Mouse (Mus musculus): Measurements from ENCODE around the gene Alpk1. TPM values are rescaled to one million over a fixed set of nuclear protein-coding genes. Genes with fewer than 3 reads are reported as not detected.

Gene Alpk1
- polyA plus RNA-seq, 1 experiment = 35.4 TPM

DNA sequence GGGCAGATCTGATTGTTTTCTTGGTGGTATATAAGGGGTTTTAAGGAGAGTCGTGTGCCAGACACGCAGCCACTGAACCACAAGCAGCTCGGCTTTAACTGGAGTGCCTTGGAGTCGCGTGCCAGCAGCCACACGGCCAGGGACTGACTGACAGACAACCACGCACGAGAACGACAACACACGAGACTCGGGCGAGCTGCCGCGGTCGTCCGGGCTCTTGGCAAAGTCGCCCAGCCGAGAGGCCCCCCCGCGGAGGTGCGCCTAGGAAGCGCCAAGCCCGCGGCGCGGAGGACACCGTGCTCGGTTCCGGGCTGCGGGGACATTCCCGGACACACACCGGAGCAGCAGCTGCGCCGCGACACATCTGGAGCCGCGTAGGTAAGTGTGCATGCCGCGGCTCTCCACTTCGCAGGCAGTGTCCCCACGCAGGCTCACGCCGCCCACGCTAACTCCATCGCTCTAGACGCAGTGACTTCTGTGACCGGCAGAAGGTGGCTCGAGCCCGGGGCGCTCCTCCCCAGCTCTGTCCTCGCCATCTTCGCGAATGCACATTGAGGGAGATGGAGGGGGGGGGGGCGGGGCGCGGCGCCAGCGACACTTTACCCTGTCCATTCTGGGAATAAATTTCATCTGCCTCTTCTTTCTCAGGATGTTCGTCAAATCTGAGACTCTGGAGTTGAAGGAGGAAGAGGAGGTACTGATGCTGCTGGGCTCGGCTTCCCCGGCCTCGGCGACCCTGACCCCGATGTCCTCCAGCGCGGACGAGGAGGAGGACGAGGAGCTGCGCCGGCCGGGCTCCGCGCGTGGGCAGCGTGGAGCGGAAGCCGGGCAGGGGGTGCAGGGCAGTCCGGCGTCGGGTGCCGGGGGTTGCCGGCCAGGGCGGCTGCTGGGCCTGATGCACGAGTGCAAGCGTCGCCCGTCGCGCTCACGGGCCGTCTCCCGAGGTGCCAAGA lies 147.0 kb downstream of the Alpk1 start, which contains the start of gene Neurog2:
Neurog2 (plus strand) TSS at position 56 of the 953 bp plus-strand sequence.
- no peak for TF ChIP-seq CTCF (IDR thresholded peaks at IDR 0.05; ENCODE audit: low read depth, low read length)
- no peak for TF ChIP-seq POLR2A (IDR thresholded peaks at IDR 0.05; ENCODE audit: borderline replicate concordance, low read depth, low read length)
- H3K4me3 ChIP-seq (ENCODE audit: insufficient read depth, low read length) = peak within 1 kb of the TSS; percentile 58
- H3K27ac ChIP-seq (ENCODE audit: insufficient read depth, low read depth, low read length) = no peak within 1 kb of the TSS
- 0 out of 2 replicates have a peak, but pooled peaks cover 5% of the 10 kb centered on the region for H3K4me1 ChIP-seq (ENCODE audit: control insufficient read depth, insufficient read depth, low read length)

DNA sequence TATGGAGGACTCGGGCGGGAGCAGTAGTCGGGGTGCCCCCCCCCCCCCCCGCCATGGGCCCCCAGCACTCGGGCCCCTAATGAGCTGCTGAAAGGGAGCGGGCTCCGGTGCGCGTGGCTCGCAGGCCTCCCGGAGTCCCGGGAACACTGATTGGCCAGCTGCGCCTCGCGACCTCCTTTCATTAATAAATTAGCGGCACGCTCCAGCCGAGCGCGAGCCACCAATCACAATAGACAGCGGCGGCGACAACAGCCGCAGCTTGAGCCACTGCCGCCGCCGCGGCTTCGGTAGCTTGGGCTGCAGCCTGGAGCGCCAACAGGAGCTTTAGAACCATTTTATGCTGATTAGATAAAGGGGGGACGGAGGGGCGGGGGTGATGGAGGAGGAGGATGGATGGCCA lies 147.8 kb downstream of the Alpk1 start:
- Histone ChIP-seq H3K27ac (ENCODE audit: insufficient read depth, low read depth, low read length) (no peak overlapping the region), H3K4me3 (ENCODE audit: insufficient read depth, low read length) (peak overlapping the region; percentile 58), H3K4me1 (ENCODE audit: control insufficient read depth, insufficient read depth, low read length) (0 out of 2 replicates have a peak, but pooled peaks cover 5% of the 10 kb centered on the region)
- TF ChIP-seq POLR2A (IDR thresholded peaks at IDR 0.05; ENCODE audit: borderline replicate concordance, low read depth, low read length) (no peak), CTCF (IDR thresholded peaks at IDR 0.05; ENCODE audit: low read depth, low read length) (no peak)

DNA sequence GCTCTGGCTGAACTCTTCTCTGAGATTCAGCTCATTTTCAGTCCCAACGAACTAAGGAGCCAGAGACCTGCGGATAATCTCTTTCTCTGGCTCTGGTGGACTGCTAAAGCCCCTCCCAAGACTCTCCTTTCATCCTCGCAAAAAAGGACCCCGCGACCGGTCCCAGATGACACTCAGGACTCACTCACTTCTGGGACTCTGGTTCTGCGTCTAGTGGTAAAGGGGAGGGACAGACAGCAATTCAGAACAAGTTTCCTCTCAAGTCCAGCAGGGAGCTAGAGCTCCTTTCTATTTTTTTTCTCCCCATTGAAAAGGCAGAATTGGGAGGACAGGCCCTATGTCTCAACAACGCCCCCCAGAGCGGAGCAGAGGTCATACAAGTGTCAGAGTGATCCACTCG lies 148.7 kb downstream of the Alpk1 start:
- Histone ChIP-seq H3K4me3 (ENCODE audit: insufficient read depth, low read length) (0 out of 2 replicates have a peak overlapping the region, but pooled peaks have one; percentile 13), H3K4me1 (ENCODE audit: control insufficient read depth, insufficient read depth, low read length) (0 out of 2 replicates have a peak, but pooled peaks cover 5% of the 10 kb centered on the region), H3K27ac (ENCODE audit: insufficient read depth, low read depth, low read length) (no peak overlapping the region)
- TF ChIP-seq CTCF (IDR thresholded peaks at IDR 0.05; ENCODE audit: low read depth, low read length) (no peak; the same call in 1 of the 2 replicates), POLR2A (IDR thresholded peaks at IDR 0.05; ENCODE audit: borderline replicate concordance, low read depth, low read length) (no peak)

DNA sequence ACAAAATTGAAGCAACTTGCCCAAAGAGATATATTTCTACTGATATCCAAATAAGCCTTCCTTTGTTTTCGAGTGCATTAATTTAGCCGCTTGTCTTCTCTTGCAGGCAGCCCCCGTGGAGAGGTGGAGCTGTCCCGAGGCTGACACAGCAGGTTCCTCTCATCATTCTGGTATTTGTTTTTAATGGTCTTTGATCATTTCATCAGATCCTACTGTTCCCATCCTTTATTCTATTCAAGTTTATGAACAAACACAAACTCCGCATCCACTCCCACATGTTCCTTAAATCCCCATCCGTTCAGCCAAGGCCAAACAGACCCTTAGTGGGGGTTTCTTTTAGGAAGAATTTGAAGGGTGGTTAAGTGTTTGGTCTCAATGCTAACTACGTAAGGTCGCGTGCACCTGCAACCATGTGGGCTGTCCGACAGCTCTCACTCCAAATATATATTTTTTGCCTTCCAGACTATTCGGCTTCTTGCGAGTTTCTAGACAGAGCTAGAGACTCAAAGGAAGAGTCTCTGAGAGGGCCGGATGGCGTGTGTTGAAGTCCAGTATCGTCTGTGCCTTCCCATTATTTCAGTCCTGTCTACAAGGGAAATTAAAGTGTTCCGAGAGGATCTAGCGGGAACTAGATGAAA lies 149.5 kb downstream of the Alpk1 start:
- 0 out of 2 replicates have a peak, but pooled peaks cover 5% of the 10 kb centered on the region for H3K4me1 ChIP-seq (ENCODE audit: control insufficient read depth, insufficient read depth, low read length)
- H3K4me3 ChIP-seq (ENCODE audit: insufficient read depth, low read length) = no peak overlapping the region
- no peak overlapping the region for H3K27ac ChIP-seq (ENCODE audit: insufficient read depth, low read depth, low read length)
- TF ChIP-seq CTCF (IDR thresholded peaks at IDR 0.05; ENCODE audit: low read depth, low read length) = no peak
- TF ChIP-seq POLR2A (IDR thresholded peaks at IDR 0.05; ENCODE audit: borderline replicate concordance, low read depth, low read length) = no peak

GRCm38 (mm10) chr3:127630190-127630589 lies 150.1 kb downstream of the Alpk1 start:
- Histone ChIP-seq H3K4me1 (ENCODE audit: control insufficient read depth, insufficient read depth, low read length) (0 out of 2 replicates have a peak, but pooled peaks cover 5% of the 10 kb centered on the region), H3K4me3 (ENCODE audit: insufficient read depth, low read length) (no peak overlapping the region)
- TF ChIP-seq CTCF (IDR thresholded peaks at IDR 0.05; ENCODE audit: low read depth, low read length) = no peak
- TF ChIP-seq POLR2A (IDR thresholded peaks at IDR 0.05; ENCODE audit: borderline replicate concordance, low read depth, low read length) = no peak

DNA sequence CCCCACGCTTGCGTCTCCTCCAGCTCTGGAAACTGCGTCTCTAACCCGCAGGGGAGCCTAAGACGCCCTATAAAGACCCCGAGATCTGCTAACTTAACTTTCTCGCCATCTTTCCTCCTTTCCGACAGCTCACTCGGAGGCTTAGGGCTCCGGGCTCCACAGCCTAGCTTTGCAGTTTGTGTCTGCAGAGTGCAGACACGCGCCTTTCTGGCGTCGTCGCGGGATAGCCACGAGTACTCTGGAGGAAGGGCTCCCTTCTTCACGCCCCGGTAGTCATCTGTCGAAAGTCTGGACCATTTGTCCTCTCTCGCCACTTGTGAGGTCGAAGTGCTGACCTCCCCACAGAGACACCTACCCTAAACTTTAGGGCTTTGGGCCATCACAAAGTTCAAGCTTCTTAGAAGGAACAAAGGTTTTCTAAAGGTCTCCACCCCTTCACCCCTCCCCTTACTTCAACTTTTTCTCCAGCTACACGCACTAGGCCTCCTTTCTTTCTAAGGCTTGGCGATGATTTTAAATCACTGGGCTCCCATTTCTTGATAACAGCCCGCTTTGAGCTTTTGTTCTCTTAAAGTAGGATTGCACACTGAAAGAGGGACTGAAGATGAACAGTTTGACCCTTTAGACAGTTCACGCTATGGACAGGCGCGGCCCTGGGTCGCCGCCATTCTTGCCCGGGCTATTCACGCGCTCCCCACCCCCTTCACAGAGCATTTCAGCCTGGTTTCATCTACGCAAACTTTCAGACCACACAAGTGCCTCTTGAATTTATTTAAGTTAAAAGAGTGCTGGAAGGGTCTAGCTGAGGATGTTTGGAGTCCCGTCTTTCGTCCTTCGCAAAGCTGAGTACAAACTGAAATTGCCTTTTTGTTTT lies 151.8 kb downstream of the Alpk1 start:
- TF ChIP-seq POLR2A (IDR thresholded peaks at IDR 0.05; ENCODE audit: borderline replicate concordance, low read depth, low read length) (no peak), CTCF (IDR thresholded peaks at IDR 0.05; ENCODE audit: low read depth, low read length) (no peak)
- Histone ChIP-seq H3K27ac (ENCODE audit: insufficient read depth, low read depth, low read length) (no peak overlapping the region), H3K4me1 (ENCODE audit: control insufficient read depth, insufficient read depth, low read length) (0 out of 2 replicates have a peak, but pooled peaks cover 5% of the 10 kb centered on the region), H3K4me3 (ENCODE audit: insufficient read depth, low read length) (0 out of 2 replicates have a peak overlapping the region, but pooled peaks have one; percentile 16)

More at GRCm38 (mm10) chr3:127630190-127630589, 150.1 kb downstream of the Alpk1 start:
- no peak overlapping the region for H3K27ac ChIP-seq (ENCODE audit: insufficient read depth, low read depth, low read length)

DNA sequence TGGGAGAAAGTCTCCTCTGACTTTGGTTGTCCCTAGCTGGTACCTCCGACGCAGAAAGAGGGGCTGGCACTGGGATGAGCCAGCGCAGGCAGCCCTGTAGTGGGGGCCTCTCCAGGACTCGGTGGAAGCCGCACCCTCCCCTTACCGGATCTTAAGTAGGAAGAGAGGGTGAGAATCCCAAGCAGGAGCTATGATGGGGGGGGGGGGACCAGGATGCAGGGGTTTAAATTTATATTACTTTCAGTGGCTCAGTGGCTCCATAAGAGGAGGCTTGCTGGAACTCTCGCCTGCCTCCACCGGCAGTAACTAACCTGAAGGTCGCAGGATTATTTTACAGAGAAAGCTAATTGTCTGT lies 152.4 kb downstream of the Alpk1 start:
- 0 out of 2 replicates have a peak, but pooled peaks cover 5% of the 10 kb centered on the region for H3K4me1 ChIP-seq (ENCODE audit: control insufficient read depth, insufficient read depth, low read length)

DNA sequence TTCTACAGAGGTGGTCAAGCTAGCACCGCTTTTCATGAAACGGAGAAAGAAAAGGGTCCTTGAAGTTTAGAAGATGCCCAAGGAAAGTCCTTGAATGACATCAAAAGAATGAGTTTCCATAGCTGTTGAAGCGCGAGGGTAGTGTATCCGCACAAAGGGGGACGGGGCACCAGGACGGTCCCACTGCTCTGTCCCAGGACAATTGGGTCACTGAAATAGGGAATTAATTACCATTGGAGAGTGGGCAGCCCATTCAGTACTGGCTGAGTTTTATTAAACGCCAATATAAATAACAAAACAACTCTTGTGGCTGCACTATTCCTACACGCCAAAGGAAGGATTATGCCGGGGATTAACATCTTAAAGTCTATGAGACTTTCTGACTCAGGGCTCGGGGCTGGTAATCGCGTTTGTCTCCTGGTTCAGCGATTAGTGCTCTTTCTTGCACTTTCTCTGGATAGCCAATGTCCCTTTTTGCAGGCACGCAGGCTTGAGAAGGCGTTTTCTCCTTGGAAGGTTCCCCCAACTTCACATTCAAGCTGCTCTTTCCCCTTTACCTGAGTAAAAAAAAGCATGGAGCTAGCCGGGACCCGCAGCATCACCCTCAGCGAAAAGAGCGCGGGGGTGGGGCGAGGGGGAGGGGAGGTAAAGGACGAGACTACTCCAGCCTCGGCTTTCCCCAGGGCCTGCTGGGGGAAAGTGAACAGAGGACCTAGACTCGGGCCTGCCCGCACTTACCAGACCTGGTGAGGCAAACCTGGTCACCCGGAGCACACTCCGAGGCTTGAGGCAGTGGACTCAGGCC lies 153.0 kb downstream of the Alpk1 start:
- Histone ChIP-seq H3K27ac (ENCODE audit: insufficient read depth, low read depth, low read length) (no peak overlapping the region), H3K4me3 (ENCODE audit: insufficient read depth, low read length) (no peak overlapping the region), H3K4me1 (ENCODE audit: control insufficient read depth, insufficient read depth, low read length) (0 out of 2 replicates have a peak, but pooled peaks cover 5% of the 10 kb centered on the region)
- TF ChIP-seq POLR2A (IDR thresholded peaks at IDR 0.05; ENCODE audit: borderline replicate concordance, low read depth, low read length) (no peak), CTCF (IDR thresholded peaks at IDR 0.05; ENCODE audit: low read depth, low read length) (no peak)

More for the DNA sequence above, 152.4 kb downstream of the Alpk1 start:
- no peak overlapping the region for H3K4me3 ChIP-seq (ENCODE audit: insufficient read depth, low read length)
- H3K27ac ChIP-seq (ENCODE audit: insufficient read depth, low read depth, low read length) = no peak overlapping the region
- TF ChIP-seq CTCF (IDR thresholded peaks at IDR 0.05; ENCODE audit: low read depth, low read length) (no peak), POLR2A (IDR thresholded peaks at IDR 0.05; ENCODE audit: borderline replicate concordance, low read depth, low read length) (no peak)
